Mouse (Mus musculus) lung, postnatal 0 days (tissue): ENCODE measurements around the gene Lmo3.

Experiments
- CTCF ChIP-seq: IDR thresholded peaks from 2 replicates; pipeline ENCODE4 v1.5.1; 2016; ENCODE audit warnings: antibody characterized with exemption, mild to moderate bottlenecking
- EP300 ChIP-seq: IDR thresholded peaks from 2 replicates; pipeline ENCODE4 v1.6.1; 2016; ENCODE audit warnings: antibody characterized with exemption, mild to moderate bottlenecking, control low read depth

GRCm38 (mm10) chr6:138388168-138388936, 193.4 kb downstream of the Lmo3 start:
- TF ChIP-seq CTCF (no peak), EP300 (no peak)
